Mouse (Mus musculus): ENCODE measurements around the gene Tgfbr1.

- no peak for TF ChIP-seq CTCF (IDR thresholded peaks at IDR 0.05; ENCODE audit: extremely low read depth, insufficient read depth, insufficient read length, insufficient replicate concordance)
- TF ChIP-seq POLR2A (IDR thresholded peaks at IDR 0.05; ENCODE audit: low read depth, low read length): no peak
These were observed 95.5 kb downstream of the Tgfbr1 start for GRCm38 (mm10) chr4:47448526-47448925.

Measured in spleen, adult 2 months (tissue).